Mouse (Mus musculus) lung, postnatal 0 days (tissue): ENCODE data around the gene Fuca1.

Experiments
- CTCF ChIP-seq: IDR thresholded peaks from 2 replicates; pipeline ENCODE4 v1.5.1; 2016; ENCODE audit warnings: antibody characterized with exemption, mild to moderate bottlenecking
- EP300 ChIP-seq: IDR thresholded peaks from 2 replicates; pipeline ENCODE4 v1.6.1; 2016; ENCODE audit warnings: antibody characterized with exemption, mild to moderate bottlenecking, control low read depth

- no peak for TF ChIP-seq CTCF
- TF ChIP-seq EP300: no peak
Measured at GRCm38 (mm10) chr4:135984556-135984955, 64.0 kb downstream of the Fuca1 start.
